Mouse (Mus musculus) forebrain, embryonic 11.5 days (tissue): Measurements from ENCODE around the gene Tbx2. TPM values are rescaled to one million over a fixed set of nuclear protein-coding genes. Genes with fewer than 3 reads are reported as not detected.
A peak's percentile ranks its signal among the peaks of the same experiment; 100 is the strongest.

Experiments
- ATAC-seq: fragments of 200-750 bp; cut with Nextera tagmentation; replicated peaks from 2 replicates; pipeline ENCODE4 v1.8.0; 2017; ENCODE audit warnings: moderate TSS enrichment; ENCODE audit not compliant: low FRiP score
- DNase-seq: peaks from one replicate; pipeline ENCODE4 v3.0.0-alpha.2; 2017; ENCODE audit warnings: low spot score
- H3K27ac ChIP-seq: fragments of 300-500 bp; sonication (generic); 2 replicates; pipeline ENCODE4 v1.5.1; 2014; ENCODE audit warnings: low read depth, low read length
- H3K27me3 ChIP-seq: fragments of 300-500 bp; sonication (generic); 2 replicates; pipeline ENCODE4 v1.6.1; 2014; ENCODE audit warnings: mild to moderate bottlenecking, low read length, mixed read lengths; ENCODE audit not compliant: control insufficient read depth, insufficient read depth
- H3K36me3 ChIP-seq: fragments of 300-500 bp; sonication (generic); 2 replicates; pipeline ENCODE4 v1.6.1; 2014; ENCODE audit warnings: mild to moderate bottlenecking, low read length, moderate library complexity, mixed read lengths; ENCODE audit not compliant: control insufficient read depth, insufficient read depth
- H3K4me1 ChIP-seq: fragments of 300-500 bp; sonication (generic); replicated peaks from 2 replicates; pipeline ENCODE4 v1.6.1; 2014; ENCODE audit warnings: low read length, mixed read lengths; ENCODE audit not compliant: control insufficient read depth, insufficient read depth
- H3K4me2 ChIP-seq: fragments of 300-500 bp; sonication (generic); 2 replicates; pipeline ENCODE4 v1.6.1; 2014; ENCODE audit warnings: low read depth, mild to moderate bottlenecking, low read length, moderate library complexity, mixed read lengths; ENCODE audit not compliant: severe bottlenecking
- H3K4me3 ChIP-seq: fragments of 300-500 bp; sonication (generic); 2 replicates; pipeline ENCODE4 v1.5.1; 2014; ENCODE audit warnings: low read depth, low read length
- H3K9ac ChIP-seq: fragments of 300-500 bp; sonication (generic); 2 replicates; pipeline ENCODE4 v1.6.1; 2014; ENCODE audit warnings: low read length
- H3K9me3 ChIP-seq: fragments of 300-500 bp; sonication (generic); 2 replicates; pipeline ENCODE4 v1.6.1; 2016; ENCODE audit warnings: low read length, mixed read lengths; ENCODE audit not compliant: control insufficient read depth
- WGBS: fragments of 180-500 bp; shearing (Covaris S2); extraction: QIAGEN DNeasy Blood & Tissue Kit; methylation state at CpG from one replicate; pipeline ENCODE4 v1.1.7; 2014; 5-methylcytosine and 5-hydroxymethylcytosine counted together
- polyA plus RNA-seq: library from polyadenylated mRNA; unstranded; fragments of >200 nt; fragmentation: Nextera tagmentation; extraction: Ambion mirVana; gene quantifications from 2 replicates; pipeline ENCODE4 v1.2.1, GENCODE M21; 2014

Gene Tbx2
- polyA plus RNA-seq, 1 experiment from 2014 or later, result 2.0 TPM

- DNase-seq, result no peak
Observed at GRCm38 (mm10) chr11:85846509-85846908, 14.2 kb downstream of the Tbx2 start.

GRCm38 (mm10) chr11:85849037-85849436 is 16.7 kb downstream of the Tbx2 start:
- ATAC-seq, result peak; percentile 66
- Histone ChIP-seq H3K4me1 (peaks cover under 1% of the 10 kb centered on the region; the same call in 1 of the 2 replicates), H3K36me3 (no peaks in the 10 kb centered on the region), H3K9ac (peak overlapping the region; percentile 49), H3K27ac (no peak overlapping the region), H3K27me3 (peaks cover 19% of the 10 kb centered on the region), H3K9me3 (no peaks in the 10 kb centered on the region), H3K4me3 (peak overlapping the region; percentile 17; the same call in 1 of the 2 replicates), H3K4me2 (peak overlapping the region; percentile 55)
- DNase-seq, result peak; percentile 86
- 3% methylated on average over 21 of the region's 21 CpGs for WGBS

More at GRCm38 (mm10) chr11:85846509-85846908, 14.2 kb downstream of the Tbx2 start:
- H3K27me3 ChIP-seq, result peaks cover 29% of the 10 kb centered on the region
- H3K27ac ChIP-seq, result no peak overlapping the region
- peaks cover 17% of the 10 kb centered on the region; the same call in 1 of the 2 replicates for H3K4me1 ChIP-seq
- H3K4me3 ChIP-seq, result no peak overlapping the region
- H3K4me2 ChIP-seq, result no peak overlapping the region
- no peak for ATAC-seq
- H3K36me3 ChIP-seq, result no peaks in the 10 kb centered on the region
- H3K9me3 ChIP-seq, result no peaks in the 10 kb centered on the region
- H3K9ac ChIP-seq, result no peak overlapping the region
- WGBS, result 58% methylated on average over 4 of the region's 4 CpGs

GRCm38 (mm10) chr11:85850233-85850632 is 17.9 kb downstream of the Tbx2 start, which contains the start of gene Gm11444:
Gene Gm11444 (minus strand): TSS chr11:85850333.
- H3K4me3 ChIP-seq, result no peak within 1 kb of the TSS
- H3K4me2 ChIP-seq, result no peak within 1 kb of the TSS; the same call in 1 of the 2 replicates

DNA sequence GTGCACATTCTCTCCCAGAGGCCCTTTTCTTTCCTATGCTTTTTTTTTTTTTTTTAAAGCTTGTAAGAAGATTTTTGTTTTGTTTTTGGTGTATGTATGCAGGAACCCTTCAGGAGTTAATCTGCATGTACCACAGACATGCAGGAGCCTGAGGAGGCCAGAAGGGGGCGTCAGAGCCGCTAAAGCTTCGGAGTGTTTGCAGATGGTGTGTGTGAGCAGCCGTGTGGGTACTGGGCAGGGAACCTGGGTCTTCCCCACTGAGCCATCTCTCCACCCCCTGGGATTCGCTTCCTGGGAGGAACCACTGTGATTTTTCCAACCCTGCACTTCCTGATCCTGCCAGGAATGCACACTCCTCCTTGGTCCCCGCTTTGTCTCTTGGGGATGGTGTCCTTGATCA is 18.4 kb downstream of the Tbx2 start:
- Histone ChIP-seq H3K4me3 (no peak overlapping the region), H3K27me3 (peaks cover 8% of the 10 kb centered on the region), H3K36me3 (no peaks in the 10 kb centered on the region), H3K9me3 (no peaks in the 10 kb centered on the region), H3K4me1 (no peaks in the 10 kb centered on the region; the same call in 1 of the 2 replicates), H3K9ac (no peak overlapping the region), H3K4me2 (no peak overlapping the region), H3K27ac (no peak overlapping the region)
- WGBS, result 40% methylated on average over 6 of the region's 6 CpGs
- ATAC-seq (no peak), DNase-seq (no peak)

More at GRCm38 (mm10) chr11:85850233-85850632, 17.9 kb downstream of the Tbx2 start, which contains the start of gene Gm11444:
- no peak within 1 kb of the TSS for H3K9ac ChIP-seq
- no peaks in the 10 kb centered on the region for H3K36me3 ChIP-seq
- DNase-seq (no peak), ATAC-seq (no peak)
- peaks cover 13% of the 10 kb centered on the region for H3K27me3 ChIP-seq
- no peaks in the 10 kb centered on the region for H3K9me3 ChIP-seq
- 84% methylated on average over 6 of the region's 6 CpGs for WGBS
- H3K4me1 ChIP-seq, result no peaks in the 10 kb centered on the region; the same call in 1 of the 2 replicates
- H3K27ac ChIP-seq, result no peak within 1 kb of the TSS

DNA sequence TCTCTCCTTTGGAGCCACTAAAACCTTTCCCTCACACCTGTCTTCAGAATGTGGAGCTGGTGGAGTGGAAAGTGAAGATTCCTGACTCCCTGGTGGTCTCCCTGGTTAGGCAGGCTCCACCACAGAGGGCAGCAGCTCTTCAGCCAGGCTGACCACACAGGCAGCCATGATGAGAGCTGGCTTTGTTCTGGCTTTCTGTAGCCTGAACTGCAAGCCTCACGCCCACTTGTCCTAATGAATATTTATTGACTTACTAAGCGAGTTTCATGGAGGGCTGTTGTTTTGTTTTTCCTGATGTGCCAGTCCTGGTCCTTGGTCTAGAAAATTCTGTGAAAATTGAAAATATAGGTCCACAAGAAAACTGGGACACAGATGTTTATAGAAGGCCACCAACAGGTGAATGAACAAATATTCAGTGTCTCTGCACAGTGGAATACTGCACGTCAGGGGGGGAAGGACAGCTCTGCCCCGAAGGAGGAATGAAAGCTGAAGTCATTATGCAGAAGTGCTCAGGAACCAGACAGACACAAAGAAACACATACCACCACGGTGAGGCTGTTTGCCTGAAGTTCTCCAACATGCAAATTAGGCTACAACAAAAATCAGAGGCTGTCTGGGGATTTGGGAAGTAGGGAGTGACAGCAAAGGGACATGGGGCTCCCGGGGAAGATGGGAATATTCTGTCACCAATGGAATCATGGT is 25.8 kb downstream of the Tbx2 start:
- Histone ChIP-seq H3K4me3 (no peak overlapping the region), H3K9me3 (no peaks in the 10 kb centered on the region), H3K4me2 (peak overlapping the region; percentile 19; the same call in 1 of the 2 replicates), H3K9ac (no peak overlapping the region), H3K4me1 (no peaks in the 10 kb centered on the region; the same call in 1 of the 2 replicates), H3K27ac (no peak overlapping the region), H3K27me3 (no peaks in the 10 kb centered on the region), H3K36me3 (no peaks in the 10 kb centered on the region)
- 6% methylated on average over 6 of the region's 6 CpGs for WGBS
- peak; percentile 51 for ATAC-seq
- peak; percentile 72 for DNase-seq

DNA sequence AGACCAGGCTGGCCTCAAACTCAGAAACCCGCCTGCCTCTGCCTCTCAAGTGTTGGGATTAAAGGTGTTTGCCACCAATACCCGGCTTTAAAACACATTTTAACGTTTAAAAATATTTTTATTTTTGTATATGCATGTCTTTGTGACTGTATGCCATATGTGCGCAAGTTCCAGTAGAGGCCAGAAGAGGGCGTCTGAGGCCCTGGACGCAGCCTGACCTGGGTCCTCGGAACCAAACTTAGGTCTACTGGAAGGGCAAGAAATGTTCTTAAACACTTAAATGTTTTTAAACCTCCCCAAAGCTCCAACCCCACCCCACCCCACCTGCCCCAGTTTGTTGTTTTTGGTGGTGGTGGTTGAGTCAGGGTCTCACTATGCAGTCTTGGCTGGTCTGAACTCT is 32.0 kb downstream of the Tbx2 start:
- H3K9ac ChIP-seq, result no peak overlapping the region
- H3K27me3 ChIP-seq, result no peaks in the 10 kb centered on the region
- 40% methylated on average over 7 of the region's 7 CpGs for whole genome bisulfite sequencing
- no peak overlapping the region for H3K4me3 ChIP-seq
- H3K9me3 ChIP-seq, result no peaks in the 10 kb centered on the region
- no peaks in the 10 kb centered on the region for H3K36me3 ChIP-seq
- no peaks in the 10 kb centered on the region for H3K4me1 ChIP-seq
- DNase-seq, result no peak
- no peak overlapping the region for H3K4me2 ChIP-seq
- no peak for ATAC-seq
- no peak overlapping the region for H3K27ac ChIP-seq

DNA sequence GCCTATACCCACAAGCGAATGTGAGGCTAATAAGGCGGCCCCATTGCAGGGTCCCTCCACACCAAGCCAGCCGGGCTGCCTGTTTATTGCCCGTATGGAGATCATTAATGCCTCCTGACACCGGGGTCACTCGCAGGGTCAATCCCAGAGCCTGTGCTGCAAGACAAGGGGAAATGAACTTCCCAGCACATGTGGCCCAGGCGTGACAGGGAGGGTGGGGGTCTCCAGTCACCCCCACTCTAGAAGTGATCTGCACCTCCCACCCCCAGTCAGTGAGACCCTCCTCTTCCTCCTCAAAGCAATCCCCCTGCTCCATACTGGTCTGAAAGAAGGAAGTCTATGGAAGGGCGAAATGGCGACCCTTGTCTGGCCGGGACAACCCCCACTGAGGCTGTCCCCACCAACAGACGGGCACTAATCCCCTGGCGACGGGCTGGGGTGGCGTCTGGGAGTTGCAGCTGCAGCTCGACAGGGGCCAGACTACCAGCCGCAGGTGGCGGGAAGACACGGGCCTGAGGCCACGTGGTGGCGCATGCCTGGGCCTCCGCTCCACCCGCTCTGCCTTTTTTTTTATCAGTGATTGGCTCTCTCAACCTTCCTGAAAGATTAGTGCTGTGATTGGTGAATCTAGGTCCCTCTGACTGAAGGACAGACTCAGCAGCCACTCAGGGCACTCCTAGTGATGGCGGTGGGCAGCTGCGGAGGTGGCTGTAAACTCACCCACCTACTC is 43.9 kb downstream of the Tbx2 start:
- no peaks in the 10 kb centered on the region for H3K27me3 ChIP-seq
- H3K4me2 ChIP-seq, result no peak overlapping the region
- no peak overlapping the region for H3K27ac ChIP-seq
- WGBS, result 58% methylated on average over 24 of the region's 24 CpGs
- H3K4me3 ChIP-seq, result no peak overlapping the region
- H3K9me3 ChIP-seq, result no peaks in the 10 kb centered on the region
- H3K9ac ChIP-seq, result no peak overlapping the region
- DNase-seq, result no peak
- H3K4me1 ChIP-seq, result no peaks in the 10 kb centered on the region
- H3K36me3 ChIP-seq, result no peaks in the 10 kb centered on the region
- no peak for ATAC-seq

DNA sequence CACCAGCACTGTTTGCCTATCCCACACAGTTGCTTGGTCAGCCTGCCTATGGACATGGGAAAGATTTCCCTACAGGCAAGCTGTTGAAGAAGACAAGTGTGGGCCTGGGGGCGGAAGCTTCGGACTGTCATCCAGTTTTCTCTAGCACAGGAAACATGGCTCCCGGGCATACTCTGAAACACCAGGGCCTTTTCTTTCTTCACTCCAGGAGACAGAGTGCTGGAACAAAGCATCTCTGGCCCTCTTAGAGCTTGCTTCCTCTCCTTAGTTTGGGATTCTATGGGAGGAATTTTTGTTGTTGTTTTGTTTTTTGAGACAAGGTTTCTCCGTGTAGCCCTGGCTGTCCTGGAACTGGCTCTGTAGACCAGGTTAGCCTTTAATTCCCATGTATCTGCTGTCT is 52.1 kb downstream of the Tbx2 start:
- peaks cover 9% of the 10 kb centered on the region for H3K4me1 ChIP-seq
- ATAC-seq, result no peak
- 40% methylated on average over 4 of the region's 4 CpGs for WGBS
- H3K36me3 ChIP-seq, result no peaks in the 10 kb centered on the region
- no peak overlapping the region for H3K9ac ChIP-seq
- no peak overlapping the region for H3K4me3 ChIP-seq
- H3K9me3 ChIP-seq, result no peaks in the 10 kb centered on the region
- no peak overlapping the region for H3K4me2 ChIP-seq
- DNase-seq, result no peak
- peaks cover 40% of the 10 kb centered on the region for H3K27me3 ChIP-seq
- H3K27ac ChIP-seq, result no peak overlapping the region
